ENCODE assay signal across 8 mouse cellular contexts in the genomic region with DNA sequence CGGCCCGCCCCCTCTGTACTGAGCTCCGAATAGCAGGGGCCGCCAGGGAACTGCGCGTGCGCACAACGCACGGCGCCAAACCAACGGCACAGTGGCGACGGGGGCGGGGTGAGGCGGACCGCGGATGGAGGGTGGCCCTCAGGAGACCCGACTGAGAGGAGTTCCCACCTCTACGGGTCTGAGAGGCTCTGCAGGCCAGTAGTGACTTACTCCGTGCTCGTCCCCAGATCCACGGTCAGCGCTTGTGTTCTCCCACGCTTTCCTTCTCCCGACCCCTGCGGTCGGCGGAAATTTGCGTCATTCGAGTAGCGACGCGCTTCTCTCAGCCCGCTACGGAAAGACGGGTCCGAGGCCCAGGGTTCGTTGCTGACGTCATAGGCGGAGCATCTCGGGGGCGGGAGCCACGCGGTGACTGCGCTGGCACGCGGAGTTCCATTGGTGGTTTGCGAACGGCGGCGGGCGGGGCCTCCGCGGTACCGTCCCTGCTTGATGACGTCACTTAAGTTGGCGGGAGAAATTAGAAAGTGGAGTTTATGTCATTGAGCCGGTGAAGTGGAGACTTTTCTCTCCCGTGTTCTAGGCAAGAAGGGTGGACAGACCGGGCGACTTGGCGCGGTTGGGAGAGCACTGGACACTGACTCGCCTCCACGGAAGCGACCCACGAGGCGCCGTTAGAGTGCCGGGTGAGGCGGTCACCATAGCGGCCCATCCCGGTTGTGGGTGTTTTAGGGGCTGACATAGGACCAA. TPM values are rescaled to one million over a fixed set of nuclear protein-coding genes. Genes with fewer than 3 reads are reported as not detected.
DNase-seq lines count a peak whose midpoint lies in the region; ATAC-seq lines count a peak whose summit lies in the region.

Larp7 (minus strand) TSS at position 377 of the 747 bp plus-strand sequence.
Zgrf1 (plus strand) TSS at position 517 of the 747 bp plus-strand sequence.

- H3K36me3 ChIP-seq in lung, embryonic 16.5 days (ENCODE audit: control insufficient read depth, insufficient read depth, low read length) = peaks cover 16% of the 10 kb centered on the region

- peaks cover 7% of the 10 kb centered on the region for H3K4me1 ChIP-seq in lung, embryonic 16.5 days (replicated peaks; ENCODE audit: control insufficient read depth, insufficient read depth, low read length)

- WGBS in lung, embryonic 16.5 days = under 1% methylated on average over 61 of the region's 73 CpGs

- H3K9ac ChIP-seq in lung, embryonic 16.5 days (ENCODE audit: low read length) = peak within 1 kb of the TSS; percentile 78

- no peaks in the 10 kb centered on the region for H3K27me3 ChIP-seq in lung, embryonic 16.5 days (ENCODE audit: control insufficient read depth, insufficient read depth, low read depth, low read length)

- H3K9me3 ChIP-seq in lung, embryonic 16.5 days (ENCODE audit: control insufficient read depth, low read length) = no peaks in the 10 kb centered on the region

- peak; percentile 99 for ATAC-seq in hematopoietic stem cell, adult 5-6 weeks (replicated peaks in 1 of 2; ENCODE audit: insufficient read depth in 1 of 2, low FRiP score in 2 of 2, low TSS enrichment in 1 of 2, low read depth in 1 of 2, poor library complexity in 2 of 2, severe bottlenecking in 2 of 2)
- ATAC-seq in lung, embryonic 16.5 days (ENCODE audit: low read depth) = peak; percentile 99

- H3K27ac ChIP-seq in lung, embryonic 16.5 days (ENCODE audit: low read length) = peak within 1 kb of the TSS; percentile 92

- H3K4me3 ChIP-seq in lung, embryonic 16.5 days (ENCODE audit: low read length) = peak within 1 kb of the TSS; percentile 96

- H3K4me2 ChIP-seq in lung, embryonic 16.5 days (ENCODE audit: low read depth, low read length) = peak within 1 kb of the TSS; percentile 73

- DNase-seq in MEL-GATA-1-ER (ENCODE audit: extremely low read depth, low read depth) = peak; percentile 94
- DNase-seq in cerebellum, adult 8-10 months = peak; percentile 99
- peak; percentile 99 for DNase-seq in forelimb bud, embryonic 11.5 days (ENCODE audit: low read depth, low spot score)
- peak; percentile 95 for DNase-seq in layer of hippocampus, adult 9-10 months (ENCODE audit: low spot score)
- DNase-seq in ovary, postnatal 10 days (ENCODE audit: low spot score) = peak; percentile 90
- peak; percentile 98 to 99 for DNase-seq in thymus, postnatal 10 days (ENCODE audit: low spot score in 2 of 2)

RNA-seq across cellular contexts. Expression of gene Larp7, which starts in this region (rescaled TPM):
- total RNA-seq in hematopoietic stem cell, adult 5-6 weeks (2017) = 129 and 166 TPM in 2 replicates
- polyA plus RNA-seq in lung, embryonic 16.5 days (2015; fragmentation: Nextera tagmentation; extraction: Ambion mirVana) = 55.7 and 63.3 TPM in 2 replicates

RNA-seq across cellular contexts. Expression of gene Zgrf1, which starts in this region (rescaled TPM):
- 25.0 and 29.9 TPM in 2 replicates for total RNA-seq in hematopoietic stem cell, adult 5-6 weeks (2017)
- 8.3 and 8.5 TPM in 2 replicates for polyA plus RNA-seq in lung, embryonic 16.5 days (2015; fragmentation: Nextera tagmentation; extraction: Ambion mirVana)

Comparison
In these comparisons a context has a peak if more than half of its experiments do, and no peak if none do; other contexts are left out.
1. Peak in every context shown above with its lines: DNase-seq, ATAC-seq, H3K4me3 ChIP-seq and H3K27ac ChIP-seq.